Comparison of ENCODE assay signal across 11 mouse cellular contexts in the genomic region with DNA sequence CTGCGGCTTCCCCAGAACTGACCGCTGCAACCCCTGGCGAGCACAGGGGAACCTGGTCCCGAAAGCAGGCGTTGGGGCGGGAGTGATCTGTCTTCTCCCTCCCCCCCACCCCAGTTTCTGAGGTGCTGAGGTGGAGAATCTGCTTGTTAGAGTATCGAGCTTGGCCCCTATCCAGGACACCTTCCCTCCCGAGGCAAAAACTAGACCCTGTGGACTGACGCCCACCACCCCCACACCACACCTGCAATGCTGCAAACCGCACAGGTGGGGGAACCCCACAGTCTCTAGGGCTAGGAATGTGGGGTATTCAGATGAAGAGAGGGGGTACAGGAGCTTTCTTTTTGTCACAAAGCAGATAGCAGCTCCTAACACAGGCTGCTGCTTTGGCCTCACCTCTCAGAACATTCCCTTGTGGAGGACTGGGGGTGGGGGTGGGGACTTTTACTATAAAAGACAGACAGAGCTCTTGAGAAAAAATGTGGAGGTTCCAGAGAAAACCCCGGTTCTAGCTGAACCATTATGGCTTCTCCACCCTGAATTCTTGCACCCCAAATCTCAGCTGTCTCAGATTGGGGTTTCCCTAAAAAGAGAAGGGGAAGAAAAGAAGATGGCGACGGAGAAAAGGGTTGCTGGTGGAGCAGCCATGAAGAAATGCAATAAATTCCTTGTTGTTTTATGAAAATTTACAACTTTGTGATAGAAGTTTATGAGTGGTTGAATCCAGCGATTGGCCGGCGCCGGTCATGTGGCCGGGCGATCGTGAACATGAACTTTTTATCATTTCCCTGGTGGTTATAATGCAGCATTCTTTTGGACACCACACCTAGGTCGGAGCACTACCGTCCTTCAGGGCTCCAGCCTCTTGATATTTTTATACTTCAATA. TPM values are rescaled to one million over a fixed set of nuclear protein-coding genes. Genes with fewer than 3 reads are reported as not detected.
A peak's percentile ranks its signal among the peaks of the same experiment; 100 is the strongest.
DNase-seq lines count a peak whose midpoint lies in the region; ATAC-seq lines count a peak whose summit lies in the region.
"Had no signal": no experiment of that assay in that cellular context is flagged by ENCODE, and none has a peak within 500 bp of the region (broad histone marks: within the 10 kb centered on the region; RNA-seq: fewer than 3 reads in every experiment).

A gene (plus strand): TSS at position 796 of the 884 bp plus-strand sequence.

- peak within 1 kb of the TSS; percentile 8; the same call in 1 of the 2 replicates for H3K4me3 ChIP-seq in heart, embryonic 11.5 days (ENCODE audit: low read depth, low read length)
- peak within 1 kb of the TSS; percentile 99 for H3K4me3 ChIP-seq in neural tube, embryonic 13.5 days
- H3K4me3 ChIP-seq: heart, adult 2 months had no signal

- peaks cover 97% of the 10 kb centered on the region for H3K27me3 ChIP-seq in heart, embryonic 11.5 days (ENCODE audit: control insufficient read depth, insufficient read depth, low read length)
- no peaks in the 10 kb centered on the region for H3K27me3 ChIP-seq in neural tube, embryonic 13.5 days

- WGBS in heart, embryonic 11.5 days (ENCODE audit: insufficient replicate concordance) = 2% methylated on average over 22 of the region's 22 CpGs
- 3% methylated on average over 22 of the region's 22 CpGs for WGBS in neural tube, embryonic 13.5 days

- DNase-seq in heart, postnatal 36 days = no peak
- DNase-seq in adrenal gland, postnatal 36 days = peak; percentile 86 to 88
- peak; percentile 82 to 84 for DNase-seq in kidney, adult 8-10 months
- no peak for DNase-seq in retina, postnatal 1 day
- DNase-seq in T-cell, adult 2 months (ENCODE audit: low spot score) = no peak
- DNase-seq: heart, adult 2 months; lung, adult 2 months had no signal

- H3K4me2 ChIP-seq in heart, embryonic 11.5 days = no peak within 1 kb of the TSS
- peak within 1 kb of the TSS; percentile 96 for H3K4me2 ChIP-seq in neural tube, embryonic 13.5 days

- H3K36me3 ChIP-seq in heart, embryonic 11.5 days (ENCODE audit: control insufficient read depth, insufficient read depth, low read length) = no peaks in the 10 kb centered on the region
- H3K36me3 ChIP-seq in neural tube, embryonic 13.5 days = no peaks in the 10 kb centered on the region

- H3K9ac ChIP-seq in heart, embryonic 11.5 days (ENCODE audit: low read depth, low read length) = no peak within 1 kb of the TSS
- H3K9ac ChIP-seq in neural tube, embryonic 13.5 days = peak within 1 kb of the TSS; percentile 100

- intact Hi-C loops in heart, postnatal 36 days (cut with DNase I) = no loop called here

- ATAC-seq in heart, embryonic 11.5 days (replicated peaks; ENCODE audit: insufficient number of reproducible peaks, low FRiP score, low TSS enrichment) = no peak
- peak; percentile 60 for ATAC-seq in neural tube, embryonic 13.5 days (ENCODE audit: low read depth)
- ATAC-seq in megakaryocyte-erythroid progenitor cell, adult 5-6 weeks (replicated peaks; ENCODE audit: low FRiP score, low TSS enrichment, poor library complexity, severe bottlenecking) = no peak

- peaks cover 4% of the 10 kb centered on the region; the same call in 1 of the 2 replicates for H3K4me1 ChIP-seq in heart, embryonic 11.5 days (ENCODE audit: control insufficient read depth, insufficient read depth, low read length)
- H3K4me1 ChIP-seq in neural tube, embryonic 13.5 days (replicated peaks) = peaks cover 59% of the 10 kb centered on the region

- no peak within 1 kb of the TSS for H3K27ac ChIP-seq in heart, embryonic 11.5 days (ENCODE audit: low read depth, low read length)
- H3K27ac ChIP-seq in neural tube, embryonic 13.5 days (replicated peaks) = peak within 1 kb of the TSS; percentile 100
- H3K27ac ChIP-seq: heart, adult 2 months had no signal

- no peaks in the 10 kb centered on the region for H3K9me3 ChIP-seq in heart, embryonic 11.5 days (replicated peaks; ENCODE audit: control insufficient read depth, low read length)
- H3K9me3 ChIP-seq in neural tube, embryonic 13.5 days = no peaks in the 10 kb centered on the region

RNA-seq across cellular contexts. Expression of the gene that starts here (rescaled TPM):
- polyA plus RNA-seq in heart, embryonic 11.5 days (2014; fragmentation: Nextera tagmentation; extraction: Ambion mirVana) = 0.32 and 0.90 TPM in 2 replicates
- total RNA-seq in heart, postnatal 36 days (2021) = not detected
- 10 to 100 TPM; 43.9 to 62.2 TPM for total RNA-seq in adrenal gland, postnatal 36 days (2021)
- polyA plus RNA-seq in neural tube, embryonic 13.5 days (2015; fragmentation: Nextera tagmentation; extraction: Ambion mirVana) = 171 and 174 TPM in 2 replicates
- total RNA-seq in megakaryocyte-erythroid progenitor cell, adult 5-6 weeks (2014; fragmentation: Nextera tagmentation) = not detected in 2 replicates
- total RNA-seq in megakaryocyte-erythroid progenitor cell, adult 5-6 weeks (2017) = 0.72 TPM in 1 of 2 replicates, not detected in the other
- total RNA-seq: common myeloid progenitor, adult 5-6 weeks; heart, adult 2 months had no signal
- polyA plus RNA-seq: heart, adult 2 months had no signal

Comparison
In these comparisons a context has a peak if more than half of its experiments do, and no peak if none do; other contexts are left out.
1. RNA of the gene that starts here (total RNA-seq): 43.9 to 62.2 TPM in adrenal gland, postnatal 36 days; not detected in heart, postnatal 36 days and 0.72 TPM in megakaryocyte-erythroid progenitor cell, adult 5-6 weeks; every median in the first group is over 10 times any median in the second.
2. RNA of the gene that starts here (polyA plus RNA-seq): 171 to 174 TPM in neural tube, embryonic 13.5 days; 0.32 to 0.90 TPM in heart, embryonic 11.5 days; every median in the first group is over 10 times any median in the second.
3. DNase-seq: peak in adrenal gland, postnatal 36 days (2 of 2) and kidney, adult 8-10 months (2 of 2); none in heart, postnatal 36 days (0 of 2), retina, postnatal 1 day (single experiment) and T-cell, adult 2 months (single experiment).